Mouse (Mus musculus) bone marrow, adult 2 months (tissue): ENCODE data around the gene Azin2.

ENCODE experiments used
- CTCF ChIP-seq: fragments of 200-500 bp; IDR thresholded peaks from 2 replicates; pipeline ENCODE4 v1.5.1; 2011; ENCODE audit warnings: low read length, control low read depth; ENCODE audit not compliant: control insufficient read depth, insufficient read depth
- POLR2A ChIP-seq: fragments of 200-500 bp; IDR thresholded peaks from 2 replicates; pipeline ENCODE4 v1.6.1; 2011; ENCODE audit warnings: low read depth, mild to moderate bottlenecking, control low read depth, low read length, borderline replicate concordance; ENCODE audit not compliant: control insufficient read depth

- TF ChIP-seq CTCF (no peak), POLR2A (no peak)
Measured at GRCm38 (mm10) chr4:128977217-128977616, 15.0 kb upstream of the Azin2 start.
